Mouse (Mus musculus): ENCODE measurements around the gene Pgk1. TPM values are rescaled to one million over a fixed set of nuclear protein-coding genes. Genes with fewer than 3 reads are reported as not detected.

Gene Pgk1
- polyA plus RNA-seq, 1 experiment from 2014 or later = 743 TPM

- H3K27me3 ChIP-seq (ENCODE audit: control insufficient read depth, insufficient read depth, low read length) = no peaks in the 10 kb centered on the region
- H3K4me3 ChIP-seq (ENCODE audit: control insufficient read depth in 1 of 2, insufficient read depth in 1 of 2, low read depth in 1 of 2, low read length in 2 of 2) = no peak overlapping the region
- H3K36me3 ChIP-seq (ENCODE audit: control insufficient read depth, insufficient read depth, low read length) = no peaks in the 10 kb centered on the region
- no peak overlapping the region for H3K4me2 ChIP-seq (ENCODE audit: low read length)
- H3K9ac ChIP-seq (ENCODE audit: low read length) = no peak overlapping the region
- no peak overlapping the region for H3K27ac ChIP-seq (replicated peaks in 1 of 2; ENCODE audit: control insufficient read depth in 1 of 2, insufficient read depth in 1 of 2, low read depth in 2 of 2, low read length in 2 of 2)
- no peak for ATAC-seq (ENCODE audit: insufficient number of reproducible peaks, insufficient read depth, low FRiP score, low read depth)
- H3K9me3 ChIP-seq (ENCODE audit: control insufficient read depth, low read length) = no peaks in the 10 kb centered on the region
- WGBS = 41% methylated on average over 5 of the region's 5 CpGs
- H3K4me1 ChIP-seq (ENCODE audit: control insufficient read depth in 2 of 2, insufficient read depth in 2 of 2, low read length in 2 of 2) = no peaks in the 10 kb centered on the region
Measured at GRCm38 (mm10) chrX:106163995-106164394, 22.9 kb upstream of the Pgk1 start.

GRCm38 (mm10) chrX:106164555-106164954 lies 22.3 kb upstream of the Pgk1 start:
- no peak overlapping the region for H3K4me3 ChIP-seq (ENCODE audit: control insufficient read depth in 1 of 2, insufficient read depth in 1 of 2, low read depth in 1 of 2, low read length in 2 of 2)
- H3K27ac ChIP-seq (replicated peaks in 1 of 2; ENCODE audit: control insufficient read depth in 1 of 2, insufficient read depth in 1 of 2, low read depth in 2 of 2, low read length in 2 of 2) = no peak overlapping the region
- no peak overlapping the region for H3K4me2 ChIP-seq (ENCODE audit: low read length)
- H3K9ac ChIP-seq (ENCODE audit: low read length) = no peak overlapping the region
- no peak for ATAC-seq (ENCODE audit: insufficient number of reproducible peaks, insufficient read depth, low FRiP score, low read depth)
- H3K9me3 ChIP-seq (ENCODE audit: control insufficient read depth, low read length) = no peaks in the 10 kb centered on the region
- no peaks in the 10 kb centered on the region for H3K27me3 ChIP-seq (ENCODE audit: control insufficient read depth, insufficient read depth, low read length)
- H3K4me1 ChIP-seq (ENCODE audit: control insufficient read depth in 2 of 2, insufficient read depth in 2 of 2, low read length in 2 of 2) = no peaks in the 10 kb centered on the region
- WGBS = 67% methylated on average over 5 of the region's 5 CpGs
- H3K36me3 ChIP-seq (ENCODE audit: control insufficient read depth, insufficient read depth, low read length) = no peaks in the 10 kb centered on the region

GRCm38 (mm10) chrX:106165089-106165488 lies 21.8 kb upstream of the Pgk1 start:
- ATAC-seq (ENCODE audit: insufficient number of reproducible peaks, insufficient read depth, low FRiP score, low read depth) = no peak
- Histone ChIP-seq H3K4me2 (ENCODE audit: low read length) (no peak overlapping the region), H3K36me3 (ENCODE audit: control insufficient read depth, insufficient read depth, low read length) (no peaks in the 10 kb centered on the region), H3K27me3 (ENCODE audit: control insufficient read depth, insufficient read depth, low read length) (no peaks in the 10 kb centered on the region), H3K9me3 (ENCODE audit: control insufficient read depth, low read length) (no peaks in the 10 kb centered on the region), H3K9ac (ENCODE audit: low read length) (no peak overlapping the region), H3K4me1 (ENCODE audit: control insufficient read depth in 2 of 2, insufficient read depth in 2 of 2, low read length in 2 of 2) (no peaks in the 10 kb centered on the region), H3K27ac (replicated peaks in 1 of 2; ENCODE audit: control insufficient read depth in 1 of 2, insufficient read depth in 1 of 2, low read depth in 2 of 2, low read length in 2 of 2) (no peak overlapping the region), H3K4me3 (ENCODE audit: control insufficient read depth in 1 of 2, insufficient read depth in 1 of 2, low read depth in 1 of 2, low read length in 2 of 2) (no peak overlapping the region)
- WGBS = 70% methylated on average over 1 of the region's 1 CpGs

GRCm38 (mm10) chrX:106171106-106171852 lies 15.6 kb upstream of the Pgk1 start:
- no peak overlapping the region for H3K27ac ChIP-seq (replicated peaks in 1 of 2; ENCODE audit: control insufficient read depth in 1 of 2, insufficient read depth in 1 of 2, low read depth in 2 of 2, low read length in 2 of 2)
- no peak; the same call in 1 of the 2 replicates for ATAC-seq (ENCODE audit: insufficient number of reproducible peaks, insufficient read depth, low FRiP score, low read depth)
- peak overlapping the region; percentile 22 for H3K9ac ChIP-seq (ENCODE audit: low read length)

GRCm38 (mm10) chrX:106171853-106172154 lies 15.1 kb upstream of the Pgk1 start:
- Histone ChIP-seq H3K4me1 (ENCODE audit: control insufficient read depth in 2 of 2, insufficient read depth in 2 of 2, low read length in 2 of 2) (no peaks in the 10 kb centered on the region), H3K9me3 (ENCODE audit: control insufficient read depth, low read length) (no peaks in the 10 kb centered on the region), H3K27ac (replicated peaks in 1 of 2; ENCODE audit: control insufficient read depth in 1 of 2, insufficient read depth in 1 of 2, low read depth in 2 of 2, low read length in 2 of 2) (no peak overlapping the region), H3K4me2 (ENCODE audit: low read length) (peak overlapping the region; percentile 61), H3K4me3 (ENCODE audit: control insufficient read depth in 1 of 2, insufficient read depth in 1 of 2, low read depth in 1 of 2, low read length in 2 of 2) (peak overlapping the region in 1 of 2 experiments; percentile 33; a peak in 2 of 4 replicates), H3K9ac (ENCODE audit: low read length) (peak overlapping the region; percentile 22; the same call in 1 of the 2 replicates), H3K36me3 (ENCODE audit: control insufficient read depth, insufficient read depth, low read length) (no peaks in the 10 kb centered on the region), H3K27me3 (ENCODE audit: control insufficient read depth, insufficient read depth, low read length) (no peaks in the 10 kb centered on the region)
- no peak for ATAC-seq (ENCODE audit: insufficient number of reproducible peaks, insufficient read depth, low FRiP score, low read depth)
- 62% methylated on average over 5 of the region's 6 CpGs for WGBS

More at GRCm38 (mm10) chrX:106171106-106171852, 15.6 kb upstream of the Pgk1 start:
- Histone ChIP-seq H3K36me3 (ENCODE audit: control insufficient read depth, insufficient read depth, low read length) (no peaks in the 10 kb centered on the region), H3K4me3 (ENCODE audit: control insufficient read depth in 1 of 2, insufficient read depth in 1 of 2, low read depth in 1 of 2, low read length in 2 of 2) (peak overlapping the region; percentile 33 to 41), H3K27me3 (ENCODE audit: control insufficient read depth, insufficient read depth, low read length) (no peaks in the 10 kb centered on the region), H3K4me2 (ENCODE audit: low read length) (peak overlapping the region; percentile 61), H3K4me1 (ENCODE audit: control insufficient read depth in 2 of 2, insufficient read depth in 2 of 2, low read length in 2 of 2) (no peaks in the 10 kb centered on the region), H3K9me3 (ENCODE audit: control insufficient read depth, low read length) (no peaks in the 10 kb centered on the region)
- WGBS = 23% methylated on average over 18 of the region's 18 CpGs

GRCm38 (mm10) chrX:106176331-106176730 lies 10.6 kb upstream of the Pgk1 start:
- no peaks in the 10 kb centered on the region for H3K36me3 ChIP-seq (ENCODE audit: control insufficient read depth, insufficient read depth, low read length)

GRCm38 (mm10) chrX:106184279-106184678 lies 2.6 kb upstream of the Pgk1 start:
- Histone ChIP-seq H3K4me1 (ENCODE audit: control insufficient read depth in 2 of 2, insufficient read depth in 2 of 2, low read length in 2 of 2) (peaks cover 0 to 5% of the 10 kb centered on the region in 2 experiments; a peak in 3 of 4 replicates), H3K9me3 (ENCODE audit: control insufficient read depth, low read length) (no peaks in the 10 kb centered on the region), H3K27ac (replicated peaks in 1 of 2; ENCODE audit: control insufficient read depth in 1 of 2, insufficient read depth in 1 of 2, low read depth in 2 of 2, low read length in 2 of 2) (no peak overlapping the region; a peak in 1 of 4 replicates), H3K4me2 (ENCODE audit: low read length) (no peak overlapping the region), H3K27me3 (ENCODE audit: control insufficient read depth, insufficient read depth, low read length) (no peaks in the 10 kb centered on the region), H3K9ac (ENCODE audit: low read length) (no peak overlapping the region), H3K4me3 (ENCODE audit: control insufficient read depth in 1 of 2, insufficient read depth in 1 of 2, low read depth in 1 of 2, low read length in 2 of 2) (no peak overlapping the region), H3K36me3 (ENCODE audit: control insufficient read depth, insufficient read depth, low read length) (no peaks in the 10 kb centered on the region)
- 24% methylated on average over 4 of the region's 4 CpGs for WGBS
- ATAC-seq (ENCODE audit: insufficient number of reproducible peaks, insufficient read depth, low FRiP score, low read depth) = no peak

More at GRCm38 (mm10) chrX:106176331-106176730, 10.6 kb upstream of the Pgk1 start:
- no peak for ATAC-seq (ENCODE audit: insufficient number of reproducible peaks, insufficient read depth, low FRiP score, low read depth)
- Histone ChIP-seq H3K9ac (ENCODE audit: low read length) (no peak overlapping the region), H3K4me3 (ENCODE audit: control insufficient read depth in 1 of 2, insufficient read depth in 1 of 2, low read depth in 1 of 2, low read length in 2 of 2) (no peak overlapping the region), H3K4me1 (ENCODE audit: control insufficient read depth in 2 of 2, insufficient read depth in 2 of 2, low read length in 2 of 2) (no peaks in the 10 kb centered on the region), H3K9me3 (ENCODE audit: control insufficient read depth, low read length) (no peaks in the 10 kb centered on the region), H3K27me3 (ENCODE audit: control insufficient read depth, insufficient read depth, low read length) (no peaks in the 10 kb centered on the region), H3K4me2 (ENCODE audit: low read length) (no peak overlapping the region), H3K27ac (replicated peaks in 1 of 2; ENCODE audit: control insufficient read depth in 1 of 2, insufficient read depth in 1 of 2, low read depth in 2 of 2, low read length in 2 of 2) (no peak overlapping the region)
- 49% methylated on average over 9 of the region's 9 CpGs for WGBS

Measured in heart, embryonic 14.5 days (tissue).